Mouse (Mus musculus) naive thymus-derived CD4-positive, alpha-beta T cell, adult 2 months (primary cell): Measurements from ENCODE around the gene Lrrc17.
"Not testable (repeated sequence)": the region's sequence is repeated elsewhere in the genome, so short reads cannot be mapped to it uniquely, and the experiment has no call there.

ENCODE experiments used
- DNase-seq: peaks from one replicate; pipeline ENCODE4 v3.0.0-alpha.2; 2011; ENCODE audit warnings: low read depth

Lrrc17 gene

DNA sequence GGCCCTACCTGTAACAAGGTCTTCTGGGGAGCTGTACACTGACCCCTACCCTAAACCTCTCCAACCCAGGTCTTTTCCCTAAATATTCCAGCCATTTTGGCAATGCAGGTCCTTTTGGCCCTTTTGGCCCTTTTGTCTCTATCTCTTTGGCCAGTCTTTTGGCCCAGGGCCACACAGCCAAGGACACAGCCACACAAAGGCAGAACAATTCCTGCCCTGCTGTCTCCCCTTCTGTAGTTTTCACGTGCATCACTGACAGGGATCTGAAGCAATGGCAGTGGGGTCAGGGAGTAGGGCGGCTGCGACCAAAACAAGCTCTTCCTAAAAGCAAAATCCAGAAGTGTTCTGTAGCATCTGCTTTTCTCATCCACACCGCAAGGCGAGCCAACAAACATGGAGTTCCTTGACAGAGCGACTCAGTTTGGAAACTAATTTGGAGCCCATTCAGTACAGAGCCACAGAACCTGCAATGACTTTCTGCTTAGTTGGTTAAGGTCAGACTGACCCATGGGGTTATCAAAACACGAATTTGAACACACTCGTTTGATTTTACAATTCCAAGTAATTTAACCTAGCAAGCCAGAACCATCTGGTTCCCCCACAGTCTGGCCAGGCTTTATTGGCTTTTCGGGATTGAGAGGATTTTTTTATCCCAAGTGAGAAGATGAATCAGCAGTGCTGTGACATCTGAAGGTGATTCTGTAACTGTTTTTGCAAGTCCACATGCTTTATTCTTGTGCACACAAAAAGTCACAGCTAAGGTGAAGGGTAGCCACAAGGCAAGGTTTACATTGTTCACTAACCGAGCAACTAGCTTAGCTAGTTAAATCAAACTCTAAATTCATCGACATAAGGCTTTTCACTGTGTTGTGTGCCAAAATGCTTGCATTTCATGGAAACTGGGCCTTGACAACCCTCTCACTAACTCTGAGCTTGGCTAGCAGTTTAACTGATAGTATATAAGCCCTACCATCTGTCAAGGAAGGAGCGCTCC lies 65.2 kb downstream of the Lrrc17 start:
- no peak for DNase-seq

DNA sequence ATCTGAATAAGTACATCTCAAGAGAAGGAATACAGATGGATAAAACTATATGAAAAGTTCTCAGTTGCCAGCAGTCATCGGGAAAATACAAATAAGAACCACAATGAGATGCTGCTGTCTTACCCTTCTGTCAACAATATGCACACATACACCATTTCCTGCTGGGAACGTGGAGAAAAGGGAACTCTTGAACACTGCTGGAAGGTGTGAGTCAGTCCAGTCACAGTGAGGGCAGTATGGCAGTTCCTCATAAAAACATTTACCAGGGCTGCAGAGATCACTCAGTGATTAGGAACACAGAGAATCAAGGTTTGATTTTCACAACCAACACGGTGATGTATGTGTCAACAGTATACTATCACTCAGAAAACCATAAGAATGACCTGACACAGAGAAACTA lies 67.6 kb downstream of the Lrrc17 start:
- DNase-seq = no peak

DNA sequence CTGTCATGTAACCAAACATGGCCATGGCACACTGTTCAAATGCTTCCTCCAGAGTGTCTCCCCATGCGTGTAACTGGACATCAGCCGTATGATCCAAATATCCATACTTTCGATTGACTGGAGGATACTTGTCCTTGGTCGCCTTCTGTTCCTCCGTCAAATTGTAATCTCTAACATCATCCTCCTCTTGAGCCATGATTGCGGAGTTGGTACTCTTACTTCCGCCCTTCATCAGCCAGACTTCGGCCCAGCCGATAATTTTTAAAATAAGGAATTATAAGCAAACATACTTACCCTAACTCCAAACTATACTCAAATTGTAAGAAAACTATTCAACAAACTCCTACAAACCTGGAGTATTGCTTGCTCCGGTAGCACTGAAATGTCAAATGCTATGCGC lies 70.9 kb downstream of the Lrrc17 start:
- DNase-seq = not testable (repeated sequence)

DNA sequence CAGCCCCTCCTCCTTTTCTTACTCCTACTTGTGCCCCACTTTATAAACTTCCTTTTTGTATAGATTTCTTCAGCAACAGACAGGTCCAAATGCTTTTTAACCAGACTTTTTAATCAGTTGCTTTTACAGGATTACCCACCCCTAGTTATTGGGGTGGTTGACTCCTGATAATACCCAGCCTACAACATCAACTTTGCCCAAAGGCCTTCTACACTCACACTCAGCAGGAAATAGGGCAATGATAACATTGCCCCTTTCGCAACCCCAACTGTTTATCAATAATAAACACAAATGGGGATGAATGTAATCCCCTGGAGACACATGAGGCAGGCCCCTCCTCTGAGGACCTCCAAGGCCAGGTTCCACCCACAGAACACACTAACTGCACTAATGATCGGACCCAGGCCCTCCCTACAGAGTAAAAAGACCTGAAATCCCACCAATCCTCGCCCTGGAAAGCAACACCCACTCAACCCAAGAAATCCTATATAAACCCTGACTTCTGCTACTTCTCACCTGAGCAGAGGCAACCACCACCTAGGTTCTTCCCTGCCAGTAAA lies 73.2 kb downstream of the Lrrc17 start:
- DNase-seq = no peak
